Mouse (Mus musculus) left cerebral cortex, postnatal 25 days (tissue): ENCODE measurements around the gene Spag4. TPM values are rescaled to one million over a fixed set of nuclear protein-coding genes. Genes with fewer than 3 reads are reported as not detected.
"Not testable (repeated sequence)": the region's sequence is repeated elsewhere in the genome, so short reads cannot be mapped to it uniquely, and the experiment has no call there.

Source experiments
- DNase-seq, 2 experiments: peaks; one replicate each; pipeline ENCODE4 v3.0.0; 2022; ENCODE audit warnings: low spot score in 2 of 2, mixed read lengths in 1 of 2
- intact Hi-C: fragments of 180-260 bp; cut with DNase I; formaldehyde crosslinking; loops from one replicate; pipeline ENCODE4 v1.15.1; 2025
- total RNA-seq, 2 experiments: library from RNA; stranded (reverse); gene quantifications; 2 replicates each; pipeline ENCODE4 v1.2.3; 2021

Spag4 gene
- total RNA-seq, 2 experiments from 2014 or later = 3.6 to 4.2 TPM

- DNase-seq = peak in 1 of 2 experiments; percentile 67
- intact Hi-C loops = no loop called here
Observed at GRCm38 (mm10) chr2:156089799-156090198, 24.8 kb downstream of the Spag4 start.

- intact Hi-C loops = no loop called here
- no peak for DNase-seq
Observed at GRCm38 (mm10) chr2:156091926-156092325, 27.0 kb downstream of the Spag4 start.

GRCm38 (mm10) chr2:156110627-156111357 is 45.8 kb downstream of the Spag4 start:
- intact Hi-C loops = loop anchor here (2.0 kb wide), 2 partner anchors 32 to 102 kb away; partner anchors contain the start of gene Ergic3
- peak; percentile 30 to 34 for DNase-seq

GRCm38 (mm10) chr2:156111358-156112079 is 46.5 kb downstream of the Spag4 start, which contains the start of the genes Cpne1 and Rbm12:
Gene Cpne1 (minus strand): TSS chr2:156111965.
Gene Rbm12 (minus strand): TSS chr2:156111978.
- peak; percentile 92 to 93 for DNase-seq
- intact Hi-C loops = loop anchor here (2.0 kb wide), 2 partner anchors 31 to 103 kb away; partner anchors contain the start of gene Ergic3

GRCm38 (mm10) chr2:156112080-156112423 is 47.1 kb downstream of the Spag4 start:
- DNase-seq, intact Hi-C loops: not testable (repeated sequence)

GRCm38 (mm10) chr2:156119566-156119965 is 54.6 kb downstream of the Spag4 start:
- intact Hi-C loops = no loop called here
- no peak for DNase-seq

Other genes starting within 250 kb of the Spag4 start
- 10 to 100 TPM; 58.7 to 62.3 TPM for gene BC029722, start 245.7 kb upstream of the Spag4 start, total RNA-seq
- 10 to 100 TPM; 57.5 to 71.9 TPM for gene Eif6, start 238.2 kb upstream of the Spag4 start, total RNA-seq
- gene Fam83c, start 230.3 kb upstream of the Spag4 start, total RNA-seq = not detected
- 10 to 100 TPM; 59.7 to 61.8 TPM for gene Uqcc1, start 134.9 kb upstream of the Spag4 start, total RNA-seq
- not detected for gene Gm15557, start 124.4 kb upstream of the Spag4 start, total RNA-seq
- gene Gdf5, start 119.8 kb upstream of the Spag4 start, total RNA-seq = under 1 TPM in 1 of 2 experiments, not detected in 1; 0.23 TPM
- 10 to 100 TPM; 15.8 to 18.4 TPM for gene Cep250, start 108.7 kb upstream of the Spag4 start, total RNA-seq
- 1 to 10 TPM; 1.5 to 2.1 TPM for gene 6430550D23Rik, start 57.2 kb upstream of the Spag4 start, total RNA-seq
- gene Ergic3, start 57.1 kb upstream of the Spag4 start, total RNA-seq = 100 to 1,000 TPM; 199 to 206 TPM
- gene Fer1l4, start 12.2 kb upstream of the Spag4 start, total RNA-seq = not detected
- 10 to 100 TPM; 22.5 to 30.3 TPM for gene Cpne1, start 46.8 kb downstream of the Spag4 start, total RNA-seq
- 10 to 100 TPM; 22.4 to 24.6 TPM for gene Rbm12, start 46.8 kb downstream of the Spag4 start, total RNA-seq
- gene Gm28036, start 61.9 kb downstream of the Spag4 start, total RNA-seq = 10 to 100 TPM; 19.1 to 22.0 TPM
- 100 to 1,000 TPM; 168 to 181 TPM for gene Romo1, start 78.9 kb downstream of the Spag4 start, total RNA-seq
- 10 to 100 TPM; 37.8 to 42.7 TPM for gene Nfs1, start 79.0 kb downstream of the Spag4 start, total RNA-seq
- 100 to 1,000 TPM; 279 to 290 TPM for gene Rbm39, start 115.1 kb downstream of the Spag4 start, total RNA-seq
- 10 to 100 TPM; 68.3 to 76.5 TPM for gene Phf20, start 131.3 kb downstream of the Spag4 start, total RNA-seq
- gene Cnbd2, start 247.1 kb downstream of the Spag4 start, total RNA-seq = 1 to 10 TPM; 5.4 to 5.5 TPM
- gene Scand1, start 247.5 kb downstream of the Spag4 start, total RNA-seq = 10 to 100 TPM; 86.0 to 89.2 TPM